33 mouse cellular contexts compared by ENCODE assay signal in genomic region chr10:42838106-42838505, GRCm38 (mm10). TPM values are rescaled to one million over a fixed set of nuclear protein-coding genes. Genes with fewer than 3 reads are reported as not detected.
"Had no signal": no experiment of that assay in that cellular context is flagged by ENCODE, and none has a peak within 500 bp of the region (broad histone marks: within the 10 kb centered on the region; RNA-seq: fewer than 3 reads in every experiment).

No protein-coding gene starts in this region.

- H3K4me3 ChIP-seq: limb, embryonic 10.5 days; limb, embryonic 12.5 days; limb, embryonic 13.5 days; limb, embryonic 15.5 days; liver, embryonic 12.5 days; liver, embryonic 13.5 days; liver, embryonic 15.5 days; lung, embryonic 15.5 days; megakaryocyte, embryonic 14.5 days; midbrain, embryonic 10.5 days; midbrain, embryonic 12.5 days; midbrain, embryonic 13.5 days; midbrain, embryonic 15.5 days; myocyte; neural tube, embryonic 12.5 days; neural tube, embryonic 13.5 days had no signal

- H3K9me3 ChIP-seq: limb, embryonic 10.5 days; limb, embryonic 15.5 days; liver, embryonic 12.5 days; liver, embryonic 13.5 days; liver, embryonic 15.5 days; lung, embryonic 15.5 days; midbrain, embryonic 15.5 days; neural tube, embryonic 12.5 days; neural tube, embryonic 13.5 days had no signal

- H3K4me2 ChIP-seq: limb, embryonic 12.5 days; limb, embryonic 13.5 days; limb, embryonic 15.5 days; liver, embryonic 11.5 days; liver, embryonic 12.5 days; liver, embryonic 13.5 days; liver, embryonic 15.5 days; lung, embryonic 14.5 days; lung, embryonic 15.5 days; midbrain, embryonic 11.5 days; midbrain, embryonic 12.5 days; midbrain, embryonic 13.5 days; midbrain, embryonic 15.5 days; neural tube, embryonic 12.5 days; neural tube, embryonic 13.5 days had no signal

- H3K27ac ChIP-seq: limb, embryonic 10.5 days; limb, embryonic 12.5 days; limb, embryonic 13.5 days; limb, embryonic 15.5 days; liver, embryonic 12.5 days; liver, embryonic 13.5 days; liver, embryonic 14.5 days; liver, embryonic 15.5 days; lung, embryonic 15.5 days; macrophage; midbrain, embryonic 10.5 days; midbrain, embryonic 12.5 days; midbrain, embryonic 13.5 days; midbrain, embryonic 15.5 days; neural tube, embryonic 12.5 days; neural tube, embryonic 13.5 days had no signal

- H3K27me3 ChIP-seq: limb, embryonic 12.5 days; limb, embryonic 13.5 days; limb, embryonic 15.5 days; liver, embryonic 12.5 days; liver, embryonic 13.5 days; liver, embryonic 15.5 days; lung, embryonic 15.5 days; megakaryocyte, embryonic 14.5 days; midbrain, embryonic 12.5 days; midbrain, embryonic 13.5 days; midbrain, embryonic 15.5 days; neural tube, embryonic 12.5 days; neural tube, embryonic 13.5 days had no signal

- H3K4me1 ChIP-seq: limb, embryonic 10.5 days; limb, embryonic 12.5 days; limb, embryonic 15.5 days; liver, embryonic 12.5 days; liver, embryonic 13.5 days; liver, embryonic 15.5 days; neural tube, embryonic 12.5 days had no signal

- H3K9ac ChIP-seq: limb, embryonic 12.5 days; limb, embryonic 13.5 days; limb, embryonic 15.5 days; liver, embryonic 12.5 days; liver, embryonic 13.5 days; liver, embryonic 14.5 days; liver, embryonic 15.5 days; liver, postnatal 0 days; lung, embryonic 14.5 days; lung, embryonic 15.5 days; midbrain, embryonic 12.5 days; midbrain, embryonic 13.5 days; midbrain, embryonic 15.5 days; neural tube, embryonic 12.5 days; neural tube, embryonic 13.5 days had no signal

- ATAC-seq: liver, embryonic 12.5 days; liver, postnatal 0 days; lung, postnatal 0 days; midbrain, embryonic 13.5 days; midbrain, embryonic 15.5 days; midbrain, embryonic 16.5 days had no signal

- DNase-seq: left cerebral cortex, postnatal 4 days; liver; liver, embryonic 13.5 days; liver, postnatal 0 days; lung, adult 18-20 months; lung, adult 2 months; lung, embryonic 14.5 days; lung, postnatal 10 days; lung, postnatal 14 days; lung, postnatal 36 days; lung, postnatal 4 days; midbrain, embryonic 14.5 days had no signal

RNA-seq across cellular contexts. Expression of gene Scml4, which starts 22.1 kb away (rescaled TPM):
- polyA plus RNA-seq: macrophage had no signal
